Mouse (Mus musculus): Measurements from ENCODE around the gene R3hdm1. TPM values are rescaled to one million over a fixed set of nuclear protein-coding genes. Genes with fewer than 3 reads are reported as not detected.

The R3hdm1 gene
- polyA plus RNA-seq, 1 experiment from 2014 or later = 83.9 TPM

- ATAC-seq = no peak
- no peak for TF ChIP-seq CTCF (IDR thresholded peaks at IDR 0.05)
- no peak for DNase-seq (ENCODE audit: low read depth, low spot score)
- ChIA-PET CTCF (no interaction called here), POLR2A (no interaction called here)
- H3K27me3 ChIP-seq = no peaks in the 10 kb centered on the region
- in situ Hi-C loops (cut with MboI; ENCODE audit: low pct_unique_long_range_greater_than_20kb) = no loop called here
Measured at GRCm38 (mm10) chr1:128282924-128283323, 179.8 kb downstream of the R3hdm1 start.

- no peak for TF ChIP-seq CTCF (IDR thresholded peaks at IDR 0.05)
- ATAC-seq = no peak
- CTCF ChIA-PET = interaction anchor here (0.9 kb wide), 1 partner anchor 17 kb away, joined by 3 read pairs; no protein-coding TSS in a partner anchor
- in situ Hi-C loops (cut with MboI; ENCODE audit: low pct_unique_long_range_greater_than_20kb) = no loop called here
- DNase-seq (ENCODE audit: low read depth, low spot score) = no peak
- H3K27me3 ChIP-seq = no peaks in the 10 kb centered on the region
- POLR2A ChIA-PET = no interaction called here
Measured at GRCm38 (mm10) chr1:128284157-128284690, 181.1 kb downstream of the R3hdm1 start.

- TF ChIP-seq CTCF (IDR thresholded peaks at IDR 0.05) = no peak
- CTCF ChIA-PET = interaction anchor here (1.5 kb wide), 1 partner anchor 9 kb away, joined by 3 read pairs; no protein-coding TSS in a partner anchor
- in situ Hi-C loops (cut with MboI; ENCODE audit: low pct_unique_long_range_greater_than_20kb) = no loop called here
- POLR2A ChIA-PET = no interaction called here
- no peak for DNase-seq (ENCODE audit: low read depth, low spot score)
- no peaks in the 10 kb centered on the region for H3K27me3 ChIP-seq
- no peak for ATAC-seq
Measured at GRCm38 (mm10) chr1:128285136-128285535, 182.0 kb downstream of the R3hdm1 start.

Other genes with a start within 250 kb of the R3hdm1 start
- not detected for gene Map3k19, start 248.3 kb upstream of the R3hdm1 start, polyA plus RNA-seq (2021)
- 46.6 TPM for gene Rab3gap1, start 234.5 kb upstream of the R3hdm1 start, polyA plus RNA-seq (2021)
- 13.5 TPM for gene Zranb3, start 254 bp upstream of the R3hdm1 start, polyA plus RNA-seq (2021)
- gene Ubxn4, start 140.7 kb downstream of the R3hdm1 start, polyA plus RNA-seq (2021) = 102 TPM
- 0.04 TPM for gene Lct, start 225.0 kb downstream of the R3hdm1 start, polyA plus RNA-seq (2021)

All from Patski (cell line).